Mouse (Mus musculus) brain, embryonic 14.5 days (tissue): ENCODE measurements at regions not wholly inside any gene's neighbourhood (a gene's known extent, or its start where the extent isn't known, plus 50 kb on each side); places are given as distances from the start of the nearest gene placed in this dataset.

Experiments used
- CTCF ChIP-seq: fragments of 200-500 bp; IDR thresholded peaks from 2 replicates; pipeline ENCODE4 v1.5.1; 2012; ENCODE audit warnings: inconsistent platforms, mild to moderate bottlenecking, moderate library complexity, borderline replicate concordance; ENCODE audit not compliant: insufficient read depth, insufficient read length; ENCODE audit errors: extremely low read depth
- POLR2A ChIP-seq: fragments of 200-500 bp; IDR thresholded peaks from 2 replicates; pipeline ENCODE4 v1.6.1; 2012; ENCODE audit warnings: mild to moderate bottlenecking, inconsistent platforms, borderline replicate concordance; ENCODE audit not compliant: poor library complexity, insufficient read depth, insufficient read length, severe bottlenecking; ENCODE audit errors: extremely low read depth

DNA sequence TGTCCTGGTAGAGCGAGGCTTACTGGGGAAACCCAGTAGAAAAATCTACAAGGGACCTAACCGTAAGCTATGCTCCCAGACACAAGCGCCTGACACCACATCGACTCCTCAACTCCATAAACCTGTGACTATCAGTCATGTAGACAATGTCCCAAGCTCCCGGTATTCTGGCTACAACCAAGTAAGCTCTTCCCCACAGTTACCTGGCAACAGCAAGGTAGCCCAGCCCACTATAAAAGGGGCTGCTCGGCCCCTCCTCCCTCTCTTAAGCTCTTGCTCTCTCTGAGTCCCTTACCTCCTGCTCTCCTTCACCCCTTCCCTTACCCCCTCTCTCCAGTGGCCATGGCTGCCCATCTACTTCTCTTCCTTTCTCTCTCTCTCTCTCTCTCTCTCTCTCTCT, 178.4 kb upstream of the Ercc4 start:
- no peak for TF ChIP-seq CTCF
- no peak for TF ChIP-seq POLR2A
